Mouse (Mus musculus) CH12.LX (cell line): ENCODE data around the gene Acsm2. TPM values are rescaled to one million over a fixed set of nuclear protein-coding genes. Genes with fewer than 3 reads are reported as not detected.

Experiments
- DNase-seq: peaks from one replicate; pipeline ENCODE4 v3.0.0-alpha.2; 2013; ENCODE audit errors: extremely low read depth
- H3K27ac ChIP-seq: 2 replicates; pipeline ENCODE4 v1.5.1; 2012; ENCODE audit warnings: low read depth, mild to moderate bottlenecking, control low read depth, moderate library complexity; ENCODE audit not compliant: insufficient read depth
- H3K27me3 ChIP-seq: replicated peaks from 2 replicates; pipeline ENCODE3; 2012; ENCODE audit warnings: inconsistent platforms
- H3K36me3 ChIP-seq, 2 experiments: replicated peaks in 1 of 2; 2 replicates each; pipeline versions ENCODE3 to v1.6.1; 2012; ENCODE audit warnings: inconsistent platforms in 1 of 2, low read length in 1 of 2, mild to moderate bottlenecking in 1 of 2, mixed read lengths in 1 of 2, moderate library complexity in 1 of 2; ENCODE audit not compliant: control insufficient read depth in 1 of 2, insufficient read depth in 1 of 2
- H3K4me1 ChIP-seq, 2 experiments: 2 replicates each; pipeline ENCODE4 v1.6.1; 2012; ENCODE audit warnings: inconsistent platforms in 1 of 2, moderate library complexity in 1 of 2; ENCODE audit not compliant: insufficient read depth in 2 of 2, control insufficient read depth in 1 of 2
- H3K4me2 ChIP-seq: 2 replicates; pipeline ENCODE4 v1.6.1; 2012; ENCODE audit warnings: low read depth, mild to moderate bottlenecking, control low read depth; ENCODE audit not compliant: poor library complexity, insufficient read depth, severe bottlenecking
- H3K4me3 ChIP-seq, 3 experiments: fragments of 150-350 bp in 1 of 3; sonication (generic) in 1 of 3; replicated peaks in 1 of 3; 2 replicates each; pipeline versions ENCODE3 to v1.5.1; 2011 to 2012; ENCODE audit warnings: low read depth in 2 of 3, low read length in 2 of 3, mild to moderate bottlenecking in 2 of 3, moderate library complexity in 2 of 3, control low read depth in 1 of 3, improper control_type of control experiment in 1 of 3, inconsistent platforms in 1 of 3, mixed read lengths in 1 of 3; ENCODE audit not compliant: poor library complexity in 1 of 3
- H3K79me2 ChIP-seq: replicated peaks from 2 replicates; pipeline ENCODE4 v1.6.1; 2012; ENCODE audit warnings: mild to moderate bottlenecking, moderate library complexity; ENCODE audit not compliant: control insufficient read depth, poor library complexity, insufficient read depth, severe bottlenecking; ENCODE audit errors: extremely low read depth
- H3K9ac ChIP-seq: 2 replicates; pipeline ENCODE4 v1.6.1; 2012; ENCODE audit warnings: low read depth, mild to moderate bottlenecking, control low read depth, moderate library complexity; ENCODE audit not compliant: insufficient read depth
- H3K9me3 ChIP-seq: replicated peaks from 2 replicates; pipeline ENCODE3; 2012; ENCODE audit warnings: low read length, inconsistent platforms, mixed read lengths
- BHLHE40 ChIP-seq: IDR thresholded peaks from 2 replicates; pipeline ENCODE4 v1.6.1; 2011; ENCODE audit warnings: mild to moderate bottlenecking, low read depth, low read length, improper control_type of control experiment
- ELF1 ChIP-seq: IDR thresholded peaks from 2 replicates; pipeline ENCODE4 v1.6.1; 2014; ENCODE audit warnings: low read depth, mild to moderate bottlenecking, inconsistent platforms, low read length, improper control_type of control experiment
- JUN ChIP-seq: IDR thresholded peaks from 2 replicates; pipeline ENCODE4 v1.6.1; 2011; ENCODE audit warnings: low read depth, mild to moderate bottlenecking, low read length, improper control_type of control experiment, moderate library complexity; ENCODE audit not compliant: insufficient read depth
- KAT2A ChIP-seq: IDR thresholded peaks from 2 replicates; pipeline ENCODE4 v1.6.1; 2012; ENCODE audit warnings: low read length, improper control_type of control experiment, inconsistent platforms; ENCODE audit not compliant: insufficient replicate concordance
- MAX ChIP-seq: IDR thresholded peaks from 2 replicates; pipeline ENCODE4 v1.6.1; 2011; ENCODE audit warnings: low read length, improper control_type of control experiment
- POLR2A ChIP-seq: IDR thresholded peaks from 2 replicates; pipeline ENCODE4 v1.6.1; 2011; ENCODE audit warnings: low read depth, mild to moderate bottlenecking, improper control_type of control experiment, low read length
- POLR2AphosphoS2 ChIP-seq: IDR thresholded peaks from 2 replicates; pipeline ENCODE4 v1.6.1; 2011; ENCODE audit warnings: low read depth, low read length, improper control_type of control experiment
- RCOR1 ChIP-seq: conservative IDR thresholded peaks from 2 replicates; pipeline ENCODE4 v1.6.1; 2012; ENCODE audit warnings: low read depth, mild to moderate bottlenecking, inconsistent platforms, low read length, improper control_type of control experiment
- TBP ChIP-seq: conservative IDR thresholded peaks from 2 replicates; pipeline ENCODE4 v1.6.1; 2011; ENCODE audit warnings: low read depth, low read length, improper control_type of control experiment
- ZC3H11A ChIP-seq: IDR thresholded peaks from 2 replicates; pipeline ENCODE4 v1.6.1; 2012; ENCODE audit warnings: low read depth, mild to moderate bottlenecking, inconsistent platforms, low read length, improper control_type of control experiment
- dilution Hi-C: fragments of 300-500 bp; cut with MboI; formaldehyde crosslinking; loops from 2 replicates; pipeline ENCODE4 v1.14.3; 2020; ENCODE audit warnings: low sequenced_read_pairs; ENCODE audit not compliant: extremely low pct_unique_long_range_greater_than_20kb, extremely low pct_ligation_motif_present
- in situ Hi-C: fragments of 300-500 bp; cut with MboI; formaldehyde crosslinking; loops from 3 replicates; pipeline ENCODE4 v1.14.3; 2019; ENCODE audit warnings: low sequenced_read_pairs, low pct_ligation_motif_present, low pct_unique_long_range_greater_than_20kb, mixed read lengths
- polyA plus RNA-seq: library from polyadenylated mRNA; unstranded; fragments of >175 nt; gene quantifications from 2 replicates; pipeline ENCODE4 v1.2.1, GENCODE M21; 2012; ENCODE audit warnings: low read depth; ENCODE audit not compliant: insufficient read length
- total RNA-seq, 2 experiments: library from RNA; depleted of rRNA; stranded (reverse); fragments of 300-350 nt in 1 of 2; fragments of >200 nt in 1 of 2; gene quantifications; 2 replicates each; pipeline ENCODE4 v1.2.3; 2012 to 2014

Gene Acsm2
- total and polyA plus RNA-seq, 3 experiments, result not detected

DNA sequence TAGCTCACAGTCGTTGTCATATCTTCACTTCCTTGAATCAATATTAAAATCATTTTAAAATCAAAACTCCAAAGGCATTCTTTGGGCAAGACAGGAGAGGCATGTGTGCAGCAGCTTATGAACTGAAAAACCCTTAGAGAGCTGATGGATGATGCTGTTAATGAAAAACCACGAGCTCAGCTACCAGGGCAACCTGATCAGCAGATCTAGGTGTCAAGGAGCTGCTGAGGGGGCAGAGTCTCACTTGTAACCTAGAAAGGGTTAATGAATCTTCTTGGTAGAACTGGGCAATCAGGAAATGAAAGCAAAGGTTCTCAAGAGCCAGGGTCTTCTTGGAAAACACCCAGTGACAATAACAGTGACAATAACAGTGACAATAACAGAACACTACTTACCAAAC is 42.4 kb downstream of the Acsm2 start (continued):
- TF ChIP-seq JUN (no peak), TBP (no peak), ELF1 (no peak)

DNA sequence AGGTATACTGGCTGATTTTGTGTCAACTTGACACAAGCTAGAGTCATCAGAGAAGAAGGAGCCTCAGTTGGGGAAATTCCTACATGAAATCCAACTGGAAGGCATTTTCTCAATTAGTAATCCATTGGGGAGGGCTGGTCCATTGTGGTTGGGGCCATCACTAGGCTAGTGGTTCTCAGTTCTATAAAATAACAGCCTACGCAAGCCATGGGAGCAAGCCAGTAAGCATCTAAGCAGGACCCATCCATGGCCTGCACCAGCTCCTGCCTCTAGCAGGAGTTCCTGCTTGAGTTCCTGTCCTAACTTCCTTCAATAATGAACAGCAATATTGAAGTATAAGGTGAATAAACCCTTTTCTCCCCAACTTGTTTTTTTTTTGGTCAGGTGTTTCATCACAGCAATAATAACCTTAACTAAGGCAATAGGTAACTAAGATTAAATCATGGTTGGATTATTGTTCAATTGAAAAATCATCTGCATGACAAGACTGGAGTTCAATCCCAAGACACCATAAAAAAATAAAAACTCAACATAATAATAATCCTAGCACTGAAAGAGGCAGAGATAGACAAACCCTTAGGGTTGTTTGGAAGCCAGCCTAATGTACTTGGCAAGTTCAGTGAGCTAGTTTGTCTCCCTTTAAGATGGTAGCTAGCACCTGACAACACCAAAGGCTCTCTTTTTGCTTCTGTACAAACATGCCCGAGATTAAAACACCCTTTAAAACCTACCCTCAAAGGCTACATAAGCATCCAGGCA is 47.2 kb downstream of the Acsm2 start:
- no peaks in the 10 kb centered on the region for H3K36me3 ChIP-seq
- H3K27ac ChIP-seq, result no peak overlapping the region
- no peak overlapping the region for H3K4me3 ChIP-seq
- in situ Hi-C loops, result no loop called here
- H3K4me2 ChIP-seq, result no peak overlapping the region
- H3K4me1 ChIP-seq, result peaks cover 0 to 5% of the 10 kb centered on the region in 2 experiments; a peak in 1 of 4 replicates
- H3K27me3 ChIP-seq, result peaks cover 2% of the 10 kb centered on the region
- no peaks in the 10 kb centered on the region for H3K9me3 ChIP-seq
- H3K9ac ChIP-seq, result no peak overlapping the region
- dilution Hi-C loops, result no loop called here
- no peaks in the 10 kb centered on the region for H3K79me2 ChIP-seq
- TF ChIP-seq RCOR1 (no peak), KAT2A (no peak), BHLHE40 (no peak), POLR2AphosphoS2 (no peak), MAX (no peak), ZC3H11A (no peak)
- no peak for DNase-seq

- Histone ChIP-seq H3K9me3 (no peaks in the 10 kb centered on the region), H3K79me2 (no peaks in the 10 kb centered on the region), H3K27me3 (peaks cover 2% of the 10 kb centered on the region), H3K4me1 (peaks cover 0 to 5% of the 10 kb centered on the region in 2 experiments; a peak in 2 of 4 replicates), H3K4me3 (no peak overlapping the region), H3K36me3 (no peaks in the 10 kb centered on the region), H3K27ac (no peak overlapping the region), H3K4me2 (no peak overlapping the region), H3K9ac (no peak overlapping the region)
- in situ Hi-C loops, result no loop called here
- no peak for DNase-seq
- TF ChIP-seq POLR2A (no peak), RCOR1 (no peak)
- dilution Hi-C loops, result no loop called here
Measured at GRCm38 (mm10) chr7:119601954-119602317, 47.8 kb downstream of the Acsm2 start.
